Mouse (Mus musculus) testis, adult 2 months (tissue): ENCODE data around the gene Kcnj11. TPM values are rescaled to one million over a fixed set of nuclear protein-coding genes. Genes with fewer than 3 reads are reported as not detected.
A peak's percentile ranks its signal among the peaks of the same experiment; 100 is the strongest.

ENCODE experiments used
- H3K27ac ChIP-seq: fragments of 200-500 bp; 2 replicates; pipeline ENCODE4 v1.5.1; 2012; ENCODE audit warnings: low read depth, low read length; ENCODE audit not compliant: control insufficient read depth, insufficient read depth
- H3K27me3 ChIP-seq: fragments of 200-500 bp; 2 replicates; pipeline ENCODE4 v1.6.1; 2012; ENCODE audit warnings: mild to moderate bottlenecking, low read length, moderate library complexity; ENCODE audit not compliant: control insufficient read depth, insufficient read depth
- H3K36me3 ChIP-seq: fragments of 200-500 bp; 2 replicates; pipeline ENCODE4 v1.6.1; 2012; ENCODE audit warnings: mild to moderate bottlenecking, low read length; ENCODE audit not compliant: control insufficient read depth, insufficient read depth
- H3K4me1 ChIP-seq: fragments of 200-500 bp; 2 replicates; pipeline ENCODE4 v1.6.1; 2012; ENCODE audit warnings: low read length; ENCODE audit not compliant: control insufficient read depth, insufficient read depth
- H3K4me3 ChIP-seq: fragments of 200-500 bp; 2 replicates; pipeline ENCODE4 v1.5.1; 2012; ENCODE audit warnings: low read depth, mild to moderate bottlenecking, low read length, moderate library complexity, mixed read lengths; ENCODE audit not compliant: control insufficient read depth
- CTCF ChIP-seq: fragments of 200-500 bp; IDR thresholded peaks from 2 replicates; pipeline ENCODE4 v1.5.1; 2012; ENCODE audit warnings: low read depth, mild to moderate bottlenecking, inconsistent platforms, low read length, moderate library complexity; ENCODE audit not compliant: control insufficient read depth, insufficient read depth, insufficient replicate concordance
- POLR2A ChIP-seq: fragments of 200-500 bp; IDR thresholded peaks from 2 replicates; pipeline ENCODE4 v1.6.1; 2012; ENCODE audit warnings: low read depth, mild to moderate bottlenecking, inconsistent platforms, low read length, moderate library complexity; ENCODE audit not compliant: control insufficient read depth
- polyA plus RNA-seq: library from polyadenylated mRNA; depleted of rRNA; stranded (reverse); fragments of >200 nt; gene quantifications from 2 replicates; pipeline ENCODE4 v1.2.3, GENCODE M21; 2012; rRNA removed

Gene Kcnj11
- 1.3 and 1.7 TPM in 2 replicates for polyA plus RNA-seq

DNA sequence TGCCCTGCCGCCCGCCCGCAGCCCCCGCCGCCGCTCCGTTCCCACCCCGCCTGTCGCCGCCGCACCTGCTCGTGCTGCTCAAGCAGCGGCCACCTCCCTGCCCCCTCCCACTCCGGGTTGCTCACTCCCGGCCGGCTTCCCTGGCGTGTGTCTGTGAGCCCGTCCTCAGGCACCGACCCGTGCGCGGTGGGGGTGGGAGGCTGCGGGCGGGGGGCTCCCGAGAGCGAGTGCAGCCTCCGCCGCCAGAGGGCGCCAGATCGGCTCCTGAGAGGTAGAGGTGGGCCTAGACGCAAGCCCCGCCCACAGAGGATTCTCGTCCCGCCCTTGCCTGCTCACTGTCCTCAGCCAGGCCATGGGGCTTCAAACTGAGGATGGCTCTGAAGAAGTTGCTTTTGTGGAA lies at the start of gene Kcnj11:
Gene Kcnj11, minus strand, starts transcription at position 202 of the 400 bp plus-strand sequence.
- Histone ChIP-seq H3K27ac (no peak within 1 kb of the TSS), H3K4me1 (peaks cover 5% of the 10 kb centered on the region), H3K36me3 (no peaks in the 10 kb centered on the region), H3K27me3 (no peaks in the 10 kb centered on the region), H3K4me3 (peak within 1 kb of the TSS; percentile 64; the same call in 1 of the 2 replicates)
- TF ChIP-seq CTCF (peak; percentile 83), POLR2A (no peak)

DNA sequence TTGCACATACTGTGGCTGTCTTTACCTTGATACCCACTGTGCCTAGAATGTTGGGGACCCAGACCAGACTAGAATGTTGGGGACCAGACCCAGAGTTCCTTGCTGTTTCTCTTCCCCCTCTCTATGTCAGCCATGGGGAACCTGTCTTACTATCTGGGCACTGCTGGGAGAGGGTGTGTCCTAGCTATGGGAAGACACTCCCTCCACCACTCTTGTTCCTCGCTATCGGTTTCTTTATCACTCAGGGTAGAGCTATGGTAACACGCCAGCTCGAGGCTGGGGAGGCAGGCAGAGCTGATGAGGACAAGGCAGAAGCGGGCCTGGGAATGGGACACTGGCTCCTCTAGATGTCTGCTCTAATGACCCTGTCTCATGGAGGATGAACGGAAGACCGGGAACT lies 46.9 kb upstream of the Kcnj11 start:
- Histone ChIP-seq H3K4me3 (no peak overlapping the region), H3K4me1 (peaks cover 5% of the 10 kb centered on the region; the same call in 1 of the 2 replicates), H3K27ac (no peak overlapping the region), H3K36me3 (no peaks in the 10 kb centered on the region), H3K27me3 (no peaks in the 10 kb centered on the region)
- TF ChIP-seq POLR2A: no peak
- TF ChIP-seq CTCF: no peak

DNA sequence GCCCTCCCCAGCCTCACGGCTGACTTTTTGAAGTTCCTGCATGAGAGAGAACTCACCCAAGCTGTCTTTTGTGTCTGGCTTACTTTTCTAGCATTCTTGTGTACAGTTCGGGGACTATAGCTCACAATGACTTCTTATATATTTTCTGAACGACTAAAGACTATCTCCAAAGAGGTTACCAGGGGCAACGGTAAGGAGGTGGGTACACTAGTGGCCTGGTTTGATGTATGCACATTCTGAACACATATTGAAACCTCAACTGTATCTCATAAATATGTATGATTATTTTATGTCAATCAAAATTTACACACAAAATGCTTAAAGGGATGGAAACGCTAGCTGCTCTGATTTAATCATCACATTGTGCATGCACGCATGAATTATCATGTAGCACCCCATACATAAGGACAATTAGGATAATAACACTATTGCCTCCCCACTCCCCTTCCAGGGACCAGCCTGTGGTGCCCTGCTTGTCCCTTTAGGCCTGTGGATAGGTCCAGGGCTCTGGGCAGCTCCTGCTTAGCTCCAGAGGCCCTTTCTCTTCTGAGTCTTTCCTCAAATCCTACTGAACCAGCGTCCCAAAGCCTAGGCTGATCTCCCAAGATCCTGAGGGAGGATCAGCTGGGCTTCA lies 46.2 kb upstream of the Kcnj11 start:
- no peak for TF ChIP-seq CTCF
- TF ChIP-seq POLR2A: no peak
- Histone ChIP-seq H3K27ac (no peak overlapping the region), H3K4me1 (peaks cover 5% of the 10 kb centered on the region; the same call in 1 of the 2 replicates), H3K4me3 (no peak overlapping the region), H3K27me3 (no peaks in the 10 kb centered on the region), H3K36me3 (no peaks in the 10 kb centered on the region)

DNA sequence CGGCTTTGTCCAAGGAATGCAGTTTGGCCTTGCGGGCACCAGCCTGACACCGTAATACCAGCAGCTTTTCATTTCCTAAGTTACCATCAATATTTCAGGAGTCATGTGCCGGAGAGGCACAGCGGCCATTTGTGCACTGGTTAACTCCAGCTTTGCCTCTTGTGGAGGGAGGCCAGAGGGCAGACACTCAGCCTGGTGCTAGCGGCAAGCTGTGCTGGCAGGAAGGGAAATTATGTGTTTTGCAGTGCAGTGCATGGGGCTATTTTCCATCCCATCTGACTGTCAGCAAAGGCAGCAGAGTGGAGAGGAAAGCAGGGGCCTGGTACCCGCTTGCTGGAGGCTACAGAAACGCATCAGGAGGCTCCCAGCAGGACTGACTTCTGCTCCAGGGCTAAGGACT lies 43.5 kb upstream of the Kcnj11 start:
- peaks cover 5% of the 10 kb centered on the region; the same call in 1 of the 2 replicates for H3K4me1 ChIP-seq
- no peak for TF ChIP-seq CTCF
- TF ChIP-seq POLR2A: no peak
- H3K36me3 ChIP-seq: no peaks in the 10 kb centered on the region
- H3K4me3 ChIP-seq: no peak overlapping the region
- H3K27ac ChIP-seq: no peak overlapping the region
- H3K27me3 ChIP-seq: no peaks in the 10 kb centered on the region

DNA sequence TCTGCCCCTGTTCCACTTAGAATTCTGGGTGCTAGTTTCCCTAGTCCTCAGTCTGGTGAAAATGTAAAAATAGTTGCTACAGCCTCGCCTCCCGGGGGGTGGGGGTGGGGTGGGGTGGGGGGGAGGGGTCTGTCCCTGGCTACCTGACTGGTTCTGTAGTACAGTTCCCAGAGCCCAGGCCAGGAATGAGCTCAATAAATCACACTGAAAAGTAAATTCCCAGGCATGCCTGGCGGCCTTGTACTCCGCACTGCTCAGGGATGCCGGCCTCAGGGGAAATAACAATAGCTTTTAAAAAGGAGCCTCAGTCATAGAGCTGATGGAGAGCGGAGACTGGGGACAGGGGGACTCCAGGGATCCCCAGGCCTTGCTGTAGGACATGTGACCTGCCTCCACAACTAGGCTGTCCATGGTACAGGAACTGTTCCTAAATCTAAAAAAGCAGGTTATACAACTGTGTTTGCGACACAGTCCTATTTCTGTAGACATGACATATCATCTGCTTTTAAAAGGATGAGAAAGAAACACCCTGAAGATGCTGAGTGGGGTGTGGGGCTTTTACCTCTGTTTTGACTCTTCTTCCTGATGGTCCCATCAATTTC lies 37.9 kb upstream of the Kcnj11 start:
- Histone ChIP-seq H3K4me1 (no peaks in the 10 kb centered on the region; the same call in 1 of the 2 replicates), H3K36me3 (no peaks in the 10 kb centered on the region), H3K27ac (no peak overlapping the region), H3K4me3 (no peak overlapping the region), H3K27me3 (no peaks in the 10 kb centered on the region)
- TF ChIP-seq CTCF (no peak), POLR2A (no peak)

DNA sequence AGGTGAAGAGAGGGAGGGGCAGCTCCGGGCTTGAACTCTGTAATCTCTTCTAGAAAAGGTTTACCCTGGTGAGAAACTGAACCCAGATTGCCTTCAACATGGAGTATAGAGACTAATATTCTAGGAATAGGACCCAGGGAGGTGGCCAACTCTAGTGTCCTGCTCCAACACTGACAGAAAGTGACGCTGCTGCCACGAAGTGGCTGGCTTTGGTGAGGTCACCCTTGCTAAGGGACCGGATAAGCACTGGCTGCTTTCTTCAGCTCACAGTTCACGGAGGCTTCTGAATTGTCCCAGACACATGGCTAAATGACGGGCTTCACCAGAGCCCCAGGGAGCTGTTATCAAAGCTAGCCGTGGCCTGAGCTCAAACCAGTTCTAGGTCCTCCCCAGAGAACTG lies 33.3 kb upstream of the Kcnj11 start:
- no peaks in the 10 kb centered on the region; the same call in 1 of the 2 replicates for H3K4me1 ChIP-seq
- TF ChIP-seq CTCF (no peak), POLR2A (no peak)
- H3K27me3 ChIP-seq: no peaks in the 10 kb centered on the region
- H3K27ac ChIP-seq: no peak overlapping the region
- H3K4me3 ChIP-seq: no peak overlapping the region
- no peaks in the 10 kb centered on the region for H3K36me3 ChIP-seq

DNA sequence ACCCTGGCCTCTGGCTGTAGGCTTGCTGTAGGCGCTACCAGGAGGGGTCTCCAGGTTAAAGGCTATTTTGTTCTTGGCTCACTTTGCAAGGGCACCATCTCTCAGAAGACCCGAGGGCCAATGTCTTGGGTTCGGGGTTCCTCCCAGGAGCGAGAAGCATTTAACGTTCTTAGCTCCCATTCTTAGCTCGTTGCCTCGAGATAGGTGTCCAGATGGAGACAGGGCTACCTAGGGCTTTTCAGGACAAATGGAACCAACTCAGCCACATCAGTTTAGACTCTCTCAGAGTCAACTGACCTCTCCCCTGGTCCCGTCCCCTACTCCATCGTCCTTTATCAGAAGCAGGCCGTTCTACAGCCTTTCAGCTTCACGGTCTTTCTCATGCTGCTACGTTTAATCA lies 31.7 kb upstream of the Kcnj11 start:
- no peak overlapping the region for H3K4me3 ChIP-seq
- no peak overlapping the region for H3K27ac ChIP-seq
- no peak for TF ChIP-seq CTCF
- TF ChIP-seq POLR2A: no peak
- no peaks in the 10 kb centered on the region for H3K27me3 ChIP-seq
- no peaks in the 10 kb centered on the region for H3K4me1 ChIP-seq
- no peaks in the 10 kb centered on the region for H3K36me3 ChIP-seq
